Mouse (Mus musculus) embryo, embryonic 9.5 days (tissue): ENCODE data around the gene Hist2h2bb.
"Not testable (repeated sequence)": the region's sequence is repeated elsewhere in the genome, so short reads cannot be mapped to it uniquely, and the experiment has no call there.

ENCODE experiments used
- DNase-seq: peaks from one replicate; pipeline ENCODE4 v3.0.0-alpha.2; 2017; ENCODE audit errors: extremely low spot score

The Hist2h2bb gene

DNA sequence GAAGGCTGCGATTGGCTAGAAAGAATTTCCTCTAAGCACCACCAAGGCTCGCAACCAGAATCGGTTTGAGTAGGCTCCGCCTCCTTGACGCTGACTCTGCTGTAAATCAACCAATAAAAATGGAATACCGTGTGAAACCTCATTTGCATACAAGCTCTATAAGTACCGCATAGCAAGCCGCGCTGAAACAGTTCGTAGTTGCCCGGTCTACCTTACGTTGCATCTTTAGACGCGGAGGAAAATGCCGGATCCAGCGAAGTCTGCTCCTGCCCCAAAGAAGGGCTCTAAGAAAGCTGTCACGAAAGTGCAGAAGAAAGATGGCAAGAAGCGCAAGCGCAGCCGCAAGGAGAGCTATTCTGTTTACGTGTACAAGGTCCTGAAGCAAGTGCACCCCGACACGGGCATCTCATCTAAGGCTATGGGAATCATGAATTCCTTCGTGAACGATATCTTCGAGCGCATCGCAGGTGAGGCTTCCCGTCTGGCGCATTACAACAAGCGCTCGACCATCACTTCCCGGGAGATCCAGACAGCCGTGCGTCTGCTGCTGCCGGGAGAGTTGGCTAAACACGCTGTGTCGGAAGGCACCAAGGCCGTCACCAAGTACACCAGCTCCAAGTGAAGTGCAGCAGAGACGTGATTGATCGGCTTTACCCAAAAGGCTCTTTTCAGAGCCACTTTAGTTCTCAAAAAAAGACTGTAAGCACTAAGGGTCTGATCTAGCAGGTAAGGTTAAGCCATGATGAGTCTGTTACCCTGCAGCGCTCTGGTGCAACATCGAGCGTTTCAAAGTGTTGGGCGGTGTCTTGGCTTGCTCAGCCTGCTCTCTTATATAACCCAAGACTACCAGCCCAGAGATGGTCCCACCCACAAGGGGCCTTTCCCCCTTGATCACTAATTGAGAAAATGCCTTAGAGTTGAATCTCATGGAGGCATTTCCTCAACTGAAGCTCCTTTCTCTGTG lies at the start of gene Hist2h2bb:
Gene Hist2h2bb, plus strand, starts transcription at position 242 of the 964 bp plus-strand sequence.
- DNase-seq, result peak; percentile 96

- DNase-seq, result peak; percentile 82
These were observed 49.3 kb upstream of the Hist2h2bb start for GRCm38 (mm10) chr3:96220131-96220764.

GRCm38 (mm10) chr3:96220765-96221639 lies 48.5 kb upstream of the Hist2h2bb start, which contains the start of the genes Hist2h2ac and Hist2h2be:
TSS of gene Hist2h2ac (minus strand) at chr3:96220880.
TSS of gene Hist2h2be (plus strand) at chr3:96221119.
- DNase-seq, result peak; percentile 94

GRCm38 (mm10) chr3:96221640-96222038 lies 47.9 kb upstream of the Hist2h2bb start:
- no peak for DNase-seq

GRCm38 (mm10) chr3:96222774-96223173 lies 46.8 kb upstream of the Hist2h2bb start:
- DNase-seq, result no peak

- DNase-seq, result no peak
These were observed 44.1 kb upstream of the Hist2h2bb start for GRCm38 (mm10) chr3:96225421-96225820.

GRCm38 (mm10) chr3:96226695-96227648 lies 42.6 kb upstream of the Hist2h2bb start:
- no peak for DNase-seq

GRCm38 (mm10) chr3:96228828-96229227 lies 40.7 kb upstream of the Hist2h2bb start:
- DNase-seq, result no peak

GRCm38 (mm10) chr3:96230404-96230803 lies 39.1 kb upstream of the Hist2h2bb start:
- DNase-seq, result no peak

- DNase-seq, result no peak
These were observed 38.4 kb upstream of the Hist2h2bb start for GRCm38 (mm10) chr3:96230910-96231757.

GRCm38 (mm10) chr3:96231758-96232120 lies 37.8 kb upstream of the Hist2h2bb start:
- DNase-seq, result no peak

- no peak for DNase-seq
These were observed 34.6 kb upstream of the Hist2h2bb start for GRCm38 (mm10) chr3:96234914-96235313.

DNA sequence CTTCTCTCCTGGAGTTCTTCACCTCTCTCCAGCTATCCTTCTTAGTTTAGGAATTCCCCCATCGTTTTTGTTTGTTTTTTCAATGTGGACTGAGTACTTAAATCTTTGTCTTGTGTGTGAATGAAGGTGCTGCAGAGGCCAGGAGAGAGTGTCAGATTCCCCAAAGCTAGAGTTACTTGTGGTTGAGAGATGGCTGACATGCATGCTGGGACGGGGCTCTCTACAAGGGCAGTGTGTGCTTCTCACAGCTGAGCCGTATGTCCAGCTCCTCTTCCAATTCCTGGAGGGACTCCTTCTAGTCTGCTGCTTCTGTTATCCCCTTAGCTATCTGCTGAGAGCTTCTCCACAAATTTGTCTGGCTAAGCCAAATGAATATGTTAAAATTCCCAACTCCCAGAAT lies 33.7 kb upstream of the Hist2h2bb start:
- no peak for DNase-seq

- DNase-seq, result no peak
These were observed 32.7 kb upstream of the Hist2h2bb start for GRCm38 (mm10) chr3:96236834-96237334.

DNA sequence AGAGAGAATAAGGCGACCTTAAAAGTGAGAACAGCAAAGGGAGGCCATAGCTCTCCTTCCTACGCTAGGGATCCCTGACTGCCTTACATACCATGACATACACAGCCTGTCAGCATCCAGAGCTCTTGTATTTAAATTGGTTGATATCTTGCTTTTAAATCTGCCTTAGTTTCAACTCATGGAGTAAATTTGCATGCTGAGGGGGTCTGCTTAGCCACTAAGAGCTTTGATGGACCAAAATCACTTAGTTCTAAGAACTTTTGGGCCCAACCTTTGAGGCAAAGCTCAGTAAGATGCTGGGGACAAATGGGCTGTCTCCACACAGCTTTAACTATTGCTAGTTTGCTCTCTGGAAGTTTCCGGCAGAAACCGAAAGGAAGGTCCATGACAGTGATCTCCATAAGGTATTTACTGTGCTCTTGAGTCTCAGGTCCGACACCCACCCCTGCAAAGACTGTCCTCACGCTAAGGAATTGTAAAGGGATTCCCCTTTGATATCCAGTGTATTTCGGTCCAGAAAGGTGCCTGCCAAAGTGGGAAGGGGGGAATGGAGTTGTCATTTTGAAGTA lies 32.1 kb upstream of the Hist2h2bb start:
- DNase-seq, result peak; percentile 75

DNA sequence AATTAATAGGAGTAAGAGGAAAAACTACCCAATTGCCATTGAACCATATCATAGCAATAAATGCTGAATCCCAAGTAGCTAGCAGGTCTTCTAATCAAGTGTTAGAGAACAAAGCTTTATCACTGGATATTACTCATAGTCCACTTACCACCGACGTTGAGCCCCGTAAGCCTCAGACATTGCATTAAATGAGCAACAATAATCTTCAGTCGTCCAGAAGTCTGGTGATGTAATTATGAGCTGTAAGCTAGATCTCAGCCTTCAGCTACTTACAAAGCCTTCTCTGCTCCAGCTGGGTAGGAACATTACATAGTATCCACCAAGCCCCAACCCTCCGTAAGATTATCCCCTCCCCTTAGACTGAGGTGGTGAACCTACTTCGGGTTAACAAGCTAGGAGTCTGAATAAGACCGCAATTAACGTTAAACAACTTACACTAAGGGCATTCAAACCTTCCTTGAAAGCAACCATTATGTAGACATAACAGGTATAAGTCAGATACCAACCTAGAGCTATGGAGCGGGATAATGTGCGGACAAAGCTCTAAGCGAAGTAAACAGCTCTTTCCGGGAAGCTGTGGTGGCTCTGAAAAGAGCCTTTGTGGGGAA lies 31.5 kb upstream of the Hist2h2bb start:
- no peak for DNase-seq

GRCm38 (mm10) chr3:96238954-96239793 lies 30.4 kb upstream of the Hist2h2bb start, which contains the start of gene Hist2h3c2:
TSS of gene Hist2h3c2 (minus strand) at chr3:96239127.
- not testable (repeated sequence) for DNase-seq
